Mouse (Mus musculus) neural tube, embryonic 14.5 days (tissue): ENCODE results near the gene Tmem94. TPM values are rescaled to one million over a fixed set of nuclear protein-coding genes. Genes with fewer than 3 reads are reported as not detected.
"Not testable (repeated sequence)": the region's sequence is repeated elsewhere in the genome, so short reads cannot be mapped to it uniquely, and the experiment has no call there.

ENCODE experiments used
- ATAC-seq: fragments of 200-750 bp; cut with Nextera tagmentation; 2 replicates; pipeline ENCODE4 v1.8.0; 2017; ENCODE audit warnings: low read depth, mild to moderate bottlenecking, moderate TSS enrichment, moderate library complexity
- H3K27ac ChIP-seq: fragments of 300-500 bp; sonication (generic); 2 replicates; pipeline ENCODE4 v1.5.1; 2014; ENCODE audit warnings: low read depth, mild to moderate bottlenecking, control low read depth, low read length, moderate library complexity, mixed read lengths
- H3K27me3 ChIP-seq: fragments of 300-500 bp; sonication (generic); 2 replicates; pipeline ENCODE4 v1.6.1; 2014; ENCODE audit warnings: low read length; ENCODE audit not compliant: control insufficient read depth, insufficient read depth
- H3K36me3 ChIP-seq: fragments of 300-500 bp; sonication (generic); 2 replicates; pipeline ENCODE4 v1.6.1; 2014; ENCODE audit warnings: low read length, mixed read lengths; ENCODE audit not compliant: control insufficient read depth, insufficient read depth
- H3K4me1 ChIP-seq: fragments of 300-500 bp; sonication (generic); 2 replicates; pipeline ENCODE4 v1.6.1; 2014; ENCODE audit warnings: low read length; ENCODE audit not compliant: control insufficient read depth, insufficient read depth
- H3K4me2 ChIP-seq: fragments of 300-500 bp; sonication (generic); 2 replicates; pipeline ENCODE4 v1.6.1; 2014; ENCODE audit warnings: mild to moderate bottlenecking, low read depth, low read length, control low read depth
- H3K4me3 ChIP-seq: fragments of 300-500 bp; sonication (generic); 2 replicates; pipeline ENCODE4 v1.5.1; 2014; ENCODE audit warnings: low read depth, low read length, control low read depth, mixed read lengths
- H3K9ac ChIP-seq: fragments of 300-500 bp; sonication (generic); replicated peaks from 2 replicates; pipeline ENCODE4 v1.6.1; 2014; ENCODE audit warnings: low read depth, mild to moderate bottlenecking, control low read depth, low read length, mixed read lengths
- H3K9me3 ChIP-seq: fragments of 300-500 bp; sonication (generic); 2 replicates; pipeline ENCODE4 v1.6.1; 2016; ENCODE audit warnings: low read length; ENCODE audit not compliant: control insufficient read depth
- WGBS: fragments of 180-500 bp; shearing (Covaris S2); extraction: QIAGEN DNeasy Blood & Tissue Kit; methylation state at CpG from one replicate; pipeline ENCODE4 v1.1.7; 2014; 5-methylcytosine and 5-hydroxymethylcytosine counted together
- polyA plus RNA-seq: library from polyadenylated mRNA; unstranded; fragments of >200 nt; fragmentation: Nextera tagmentation; extraction: Ambion mirVana; gene quantifications from 2 replicates; pipeline ENCODE4 v1.2.1, GENCODE M21; 2014

Gene Tmem94
- polyA plus RNA-seq, 1 experiment from 2014 or later: 17.0 TPM

GRCm38 (mm10) chr11:115762176-115762575 lies 3.1 kb upstream of the Tmem94 start:
- not testable (repeated sequence) for H3K4me3 ChIP-seq
- 96% methylated on average over 7 of the region's 7 CpGs for WGBS

GRCm38 (mm10) chr11:115764698-115765097 lies 535 bp upstream of the Tmem94 start:
- Histone ChIP-seq H3K27me3 (no peaks in the 10 kb centered on the region), H3K4me2 (peak overlapping the region; percentile 45), H3K4me1 (peaks cover 22% of the 10 kb centered on the region), H3K9me3 (no peaks in the 10 kb centered on the region), H3K9ac (peak overlapping the region; percentile 92; the same call in 1 of the 2 replicates), H3K4me3 (peak overlapping the region; percentile 83), H3K36me3 (no peaks in the 10 kb centered on the region), H3K27ac (no peak overlapping the region)
- 30% methylated on average over 2 of the region's 2 CpGs for WGBS
- ATAC-seq: no peak

More at GRCm38 (mm10) chr11:115762176-115762575, 3.1 kb upstream of the Tmem94 start:
- H3K36me3 ChIP-seq, H3K4me2 ChIP-seq, H3K9me3 ChIP-seq, H3K27ac ChIP-seq, H3K9ac ChIP-seq, ATAC-seq, H3K27me3 ChIP-seq: not testable (repeated sequence)
- peaks cover 11% of the 10 kb centered on the region for H3K4me1 ChIP-seq

- Histone ChIP-seq H3K36me3 (no peaks in the 10 kb centered on the region), H3K4me2 (peak overlapping the region; percentile 86)
Observed at GRCm38 (mm10) chr11:115765607-115766141, 441 bp downstream of the Tmem94 start.

GRCm38 (mm10) chr11:115766356-115766943 lies 1.2 kb downstream of the Tmem94 start:
- 36% methylated on average over 13 of the region's 13 CpGs for WGBS
- H3K9ac ChIP-seq: peak overlapping the region; percentile 92
- no peaks in the 10 kb centered on the region for H3K36me3 ChIP-seq
- H3K4me1 ChIP-seq: peaks cover 24% of the 10 kb centered on the region
- no peaks in the 10 kb centered on the region for H3K27me3 ChIP-seq
- H3K4me2 ChIP-seq: peak overlapping the region; percentile 86
- no peaks in the 10 kb centered on the region for H3K9me3 ChIP-seq
- ATAC-seq: no peak; the same call in 1 of the 2 replicates
- H3K27ac ChIP-seq: peak overlapping the region; percentile 93
- peak overlapping the region; percentile 83 for H3K4me3 ChIP-seq

More at GRCm38 (mm10) chr11:115765607-115766141, 441 bp downstream of the Tmem94 start:
- peak; percentile 82 for ATAC-seq
- peak overlapping the region; percentile 92 for H3K9ac ChIP-seq
- no peaks in the 10 kb centered on the region for H3K27me3 ChIP-seq
- H3K9me3 ChIP-seq: no peaks in the 10 kb centered on the region
- peaks cover 24% of the 10 kb centered on the region for H3K4me1 ChIP-seq
- H3K27ac ChIP-seq: peak overlapping the region; percentile 93
- H3K4me3 ChIP-seq: peak overlapping the region; percentile 83
- under 1% methylated on average over 32 of the region's 34 CpGs for WGBS

- peak overlapping the region; percentile 83; the same call in 1 of the 2 replicates for H3K4me3 ChIP-seq
- no peaks in the 10 kb centered on the region for H3K9me3 ChIP-seq
- no peak overlapping the region for H3K9ac ChIP-seq
- H3K4me1 ChIP-seq: peaks cover 24% of the 10 kb centered on the region
- no peak for ATAC-seq
- H3K36me3 ChIP-seq: no peaks in the 10 kb centered on the region
- WGBS: 93% methylated on average over 8 of the region's 8 CpGs
- H3K27ac ChIP-seq: no peak overlapping the region
- H3K4me2 ChIP-seq: peak overlapping the region; percentile 86
- H3K27me3 ChIP-seq: no peaks in the 10 kb centered on the region
Observed at GRCm38 (mm10) chr11:115766981-115767380, 1.7 kb downstream of the Tmem94 start.

GRCm38 (mm10) chr11:115768896-115769295 lies 3.7 kb downstream of the Tmem94 start:
- Histone ChIP-seq H3K4me3 (no peak overlapping the region), H3K9me3 (no peaks in the 10 kb centered on the region), H3K4me2 (no peak overlapping the region), H3K27me3 (no peaks in the 10 kb centered on the region), H3K4me1 (peaks cover 24% of the 10 kb centered on the region), H3K9ac (no peak overlapping the region), H3K36me3 (no peaks in the 10 kb centered on the region), H3K27ac (0 out of 2 replicates have a peak overlapping the region, but pooled peaks have one; percentile 35)
- WGBS: 90% methylated on average over 3 of the region's 3 CpGs
- ATAC-seq: no peak

- peaks cover 25% of the 10 kb centered on the region for H3K4me1 ChIP-seq
Observed at GRCm38 (mm10) chr11:115774653-115775052, 9.4 kb downstream of the Tmem94 start.

GRCm38 (mm10) chr11:115775821-115776665 lies 10.8 kb downstream of the Tmem94 start:
- 42% methylated on average over 18 of the region's 18 CpGs for WGBS
- Histone ChIP-seq H3K27ac (peak overlapping the region; percentile 16; the same call in 1 of the 2 replicates), H3K4me3 (no peak overlapping the region), H3K4me1 (peaks cover 35% of the 10 kb centered on the region), H3K9me3 (no peaks in the 10 kb centered on the region), H3K4me2 (no peak overlapping the region), H3K9ac (no peak overlapping the region), H3K36me3 (no peaks in the 10 kb centered on the region), H3K27me3 (no peaks in the 10 kb centered on the region)
- no peak for ATAC-seq

More at GRCm38 (mm10) chr11:115774653-115775052, 9.4 kb downstream of the Tmem94 start:
- no peak overlapping the region for H3K4me3 ChIP-seq
- no peak for ATAC-seq
- H3K9ac ChIP-seq: no peak overlapping the region
- 85% methylated on average over 4 of the region's 4 CpGs for WGBS
- no peaks in the 10 kb centered on the region for H3K36me3 ChIP-seq
- H3K27ac ChIP-seq: no peak overlapping the region
- no peaks in the 10 kb centered on the region for H3K27me3 ChIP-seq
- no peaks in the 10 kb centered on the region for H3K9me3 ChIP-seq
- no peak overlapping the region for H3K4me2 ChIP-seq
